Mouse (Mus musculus) adrenal gland, adult 8-10 months (tissue): ENCODE measurements around the gene Krt18. TPM values are rescaled to one million over a fixed set of nuclear protein-coding genes. Genes with fewer than 3 reads are reported as not detected.

Experiments
- DNase-seq: peaks from one replicate; pipeline ENCODE4 v3.0.0; 2022
- total RNA-seq, 4 experiments: library from RNA; stranded (reverse); gene quantifications; 2 replicates each; pipeline ENCODE4 v1.2.4; 2022

Krt18 gene
- total RNA-seq, 4 experiments from 2014 or later = 1.3 to 2.4 (median 1.9) TPM

DNA sequence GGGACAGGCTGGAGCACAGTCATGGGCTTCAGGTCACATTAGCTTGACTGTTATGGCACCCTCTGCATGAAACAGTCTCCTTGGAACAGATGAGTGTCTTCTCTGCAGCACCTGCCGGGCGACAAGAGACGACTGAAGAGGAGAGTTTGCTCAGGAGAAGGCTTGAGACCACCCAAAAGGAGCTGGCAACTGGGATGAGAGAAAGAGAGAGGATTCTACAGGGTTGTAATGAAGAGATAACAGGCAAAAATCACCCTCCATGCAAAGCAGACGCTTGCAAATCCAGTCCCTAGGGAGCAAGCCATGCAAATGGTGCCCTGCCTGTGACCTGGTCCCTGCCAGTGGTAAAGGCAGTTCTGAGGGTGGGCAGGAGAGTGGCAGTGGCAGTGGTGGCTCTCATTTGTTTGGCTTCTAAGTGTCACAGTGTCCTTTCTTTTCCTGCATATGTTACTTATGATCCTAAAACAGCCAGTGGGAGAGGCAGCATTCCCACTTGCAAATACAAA is 15.7 kb upstream of the Krt18 start:
- DNase-seq = no peak

GRCm38 (mm10) chr15:102013651-102014050 is 14.3 kb upstream of the Krt18 start:
- DNase-seq = no peak

DNA sequence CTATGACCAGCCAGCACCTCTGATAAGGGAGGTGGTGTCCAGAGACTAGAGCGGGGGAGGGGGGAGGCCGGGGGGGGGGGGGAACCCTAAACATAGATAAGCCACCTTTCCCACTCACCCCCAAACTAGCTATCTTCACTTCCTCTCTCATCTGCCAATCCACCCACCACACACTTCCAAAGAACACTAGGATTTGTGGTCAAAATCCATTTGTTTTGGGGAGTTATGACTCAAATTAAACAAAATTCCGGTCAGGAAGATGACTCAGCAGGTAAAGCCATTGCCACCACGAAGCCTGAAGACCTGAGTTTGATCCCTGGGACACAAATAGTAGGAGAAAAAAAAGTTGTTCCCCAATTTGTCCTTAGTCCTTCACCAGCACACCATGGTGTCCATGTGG is 13.1 kb upstream of the Krt18 start:
- no peak for DNase-seq

DNA sequence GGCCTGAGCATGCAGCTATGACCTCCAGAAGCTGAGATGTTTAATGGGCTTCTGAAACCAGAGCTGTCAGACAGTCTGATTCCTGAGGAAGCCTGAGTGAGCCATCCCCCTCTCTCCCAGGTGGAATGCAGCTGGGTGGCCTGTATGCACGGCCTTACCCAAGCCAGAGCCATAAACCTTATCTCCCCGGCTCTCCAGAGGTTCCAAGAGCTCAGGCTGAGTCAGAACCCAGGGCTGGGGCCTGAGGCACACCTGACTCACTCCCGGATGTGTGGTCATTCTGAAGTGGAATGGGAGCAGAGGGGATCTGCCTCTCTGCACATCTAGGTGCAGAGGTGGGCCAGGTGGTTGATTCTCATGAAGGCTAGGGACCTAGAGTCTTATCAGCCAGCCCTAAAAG is 11.9 kb upstream of the Krt18 start:
- DNase-seq = no peak

DNA sequence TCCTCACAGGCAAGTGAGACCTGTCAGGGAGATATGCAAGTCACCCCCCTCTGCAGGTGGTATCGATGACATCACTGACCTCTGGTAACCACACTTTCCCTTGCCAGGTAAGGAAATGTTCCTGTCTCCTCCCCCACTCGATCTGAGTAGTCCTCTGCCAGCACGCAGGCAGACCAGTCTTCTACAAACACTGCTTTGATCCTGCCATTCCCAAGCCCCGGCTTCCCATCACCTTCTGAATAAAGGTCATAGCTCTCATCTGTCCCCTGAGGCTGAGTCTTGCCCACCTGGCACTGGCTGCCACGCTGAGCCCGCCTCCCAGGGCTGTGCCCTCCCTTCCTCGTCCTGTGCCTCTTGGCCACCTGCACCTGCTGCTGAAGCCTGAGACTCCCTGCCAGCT is 11.2 kb upstream of the Krt18 start:
- DNase-seq = no peak

- DNase-seq = no peak
Measured at GRCm38 (mm10) chr15:102017918-102018463, 10.0 kb upstream of the Krt18 start.

DNA sequence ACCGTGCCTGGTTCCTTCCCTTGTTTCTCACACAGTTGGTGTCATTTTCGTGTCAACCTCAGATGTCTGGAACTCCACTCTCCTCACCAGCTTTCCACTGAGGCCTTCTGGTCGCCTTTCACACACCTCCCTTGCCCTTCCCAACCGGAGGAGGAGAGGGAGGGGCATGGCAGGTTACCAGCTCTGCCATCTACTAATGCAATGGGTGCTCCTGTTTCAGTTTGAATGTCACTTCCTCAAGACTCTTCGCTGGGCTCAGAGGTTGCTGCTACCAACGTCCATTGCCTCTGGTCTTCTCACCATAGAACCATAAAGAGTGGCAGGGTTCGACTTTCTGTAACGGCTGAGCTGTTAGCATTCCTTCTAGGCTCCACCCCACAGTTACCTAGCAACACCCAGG is 5.5 kb upstream of the Krt18 start:
- no peak for DNase-seq

DNA sequence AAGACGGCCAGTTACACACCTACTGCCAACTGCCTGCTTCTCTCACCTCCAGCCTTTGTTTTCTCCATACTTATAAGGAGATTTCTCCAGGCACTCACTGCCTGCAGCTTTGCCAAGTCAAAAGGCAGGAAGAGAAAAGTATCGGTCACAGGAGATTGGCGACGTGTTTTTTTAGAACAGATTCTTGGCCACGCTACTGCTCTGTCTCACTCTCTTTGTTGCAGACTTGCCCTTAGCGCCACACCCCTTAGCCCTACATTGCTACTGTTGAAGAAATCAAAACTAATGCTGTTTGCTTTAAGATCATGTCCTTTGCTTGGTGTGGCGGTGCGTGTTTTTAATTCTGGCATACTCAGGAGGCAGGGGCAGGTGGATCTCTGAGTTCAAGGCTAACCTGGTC is 4.1 kb upstream of the Krt18 start:
- DNase-seq = no peak

GRCm38 (mm10) chr15:102025136-102025872 is 2.7 kb upstream of the Krt18 start:
- DNase-seq = no peak

GRCm38 (mm10) chr15:102026430-102026829 is 1.6 kb upstream of the Krt18 start:
- DNase-seq = no peak

GRCm38 (mm10) chr15:102034121-102035053 is 6.4 kb downstream of the Krt18 start:
- no peak for DNase-seq

- DNase-seq = no peak
Measured at GRCm38 (mm10) chr15:102040277-102040676, 12.3 kb downstream of the Krt18 start.

- no peak for DNase-seq
Measured at GRCm38 (mm10) chr15:102041951-102042350, 14.0 kb downstream of the Krt18 start.

GRCm38 (mm10) chr15:102044745-102045144 is 16.8 kb downstream of the Krt18 start:
- no peak for DNase-seq

DNA sequence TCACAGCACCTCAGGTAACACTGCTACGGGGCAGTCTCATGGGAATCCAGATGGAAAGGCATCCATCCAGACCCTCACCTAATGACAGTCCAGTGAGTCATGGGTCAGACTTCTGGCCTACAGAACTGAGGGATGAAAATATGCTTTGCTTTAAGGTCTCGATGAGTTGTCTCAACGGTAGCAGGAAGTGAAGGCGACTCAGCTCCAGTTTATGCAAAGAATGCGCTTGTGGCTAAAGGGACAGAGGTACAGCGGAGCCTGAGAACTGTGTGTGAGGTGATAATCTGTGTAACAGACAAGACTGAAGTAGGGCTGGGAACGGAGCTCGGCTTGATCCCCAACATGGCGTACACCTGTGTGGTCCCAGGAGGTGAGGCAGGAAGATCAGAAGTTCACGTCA is 17.7 kb downstream of the Krt18 start:
- no peak for DNase-seq

GRCm38 (mm10) chr15:102048006-102048405 is 20.0 kb downstream of the Krt18 start:
- no peak for DNase-seq

GRCm38 (mm10) chr15:102049871-102050270 is 21.9 kb downstream of the Krt18 start:
- DNase-seq = no peak

- no peak for DNase-seq
Measured at GRCm38 (mm10) chr15:102051920-102052683, 24.1 kb downstream of the Krt18 start.

DNA sequence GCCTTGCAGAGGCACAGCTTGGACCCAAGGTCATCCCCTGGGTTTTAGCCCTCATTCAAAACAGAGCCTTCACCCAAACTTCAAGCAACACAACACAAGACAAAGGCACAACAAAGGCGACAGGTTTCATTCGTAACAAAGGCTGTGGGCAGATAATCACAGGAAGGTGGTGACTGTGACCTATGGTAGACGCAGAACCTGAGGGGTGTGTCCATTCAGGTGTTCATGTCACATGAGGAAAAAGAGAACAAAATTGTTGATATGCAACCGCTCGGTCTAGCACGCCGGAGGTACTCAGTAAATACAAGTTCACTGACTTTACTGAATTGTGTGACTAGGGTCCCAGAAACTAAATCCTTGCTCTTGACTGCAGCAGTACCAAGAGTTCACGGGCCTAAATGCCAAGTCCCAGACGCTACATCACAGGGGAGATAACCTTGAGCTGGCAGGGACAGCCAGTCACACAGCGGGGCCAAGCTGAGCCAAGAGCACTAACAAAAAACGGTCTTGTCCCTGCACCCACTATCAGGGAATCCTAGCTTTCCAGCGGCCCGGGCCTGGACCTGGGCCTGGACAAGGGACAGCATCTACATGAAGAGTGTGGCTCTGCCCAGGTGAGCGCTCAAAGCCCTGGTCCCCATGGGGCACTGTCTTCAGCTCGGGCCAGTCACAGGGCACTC is 28.7 kb downstream of the Krt18 start:
- DNase-seq = peak; percentile 60

GRCm38 (mm10) chr15:102065661-102066325 is 37.8 kb downstream of the Krt18 start:
- peak; percentile 85 for DNase-seq
